Mouse (Mus musculus) intestine, embryonic 14.5 days (tissue): Measurements from ENCODE around the gene Cdh23. TPM values are rescaled to one million over a fixed set of nuclear protein-coding genes. Genes with fewer than 3 reads are reported as not detected.

Source experiments
- ATAC-seq: fragments of 200-750 bp; cut with Nextera tagmentation; replicated peaks from 2 replicates; pipeline ENCODE4 v1.8.0; 2017; ENCODE audit warnings: low read depth, moderate number of reproducible peaks, moderate TSS enrichment, moderate library complexity; ENCODE audit not compliant: low FRiP score, low TSS enrichment
- DNase-seq: peaks from one replicate; pipeline ENCODE4 v3.0.0-alpha.2; 2018; ENCODE audit warnings: low spot score
- H3K27ac ChIP-seq: fragments of 300-500 bp; sonication (generic); 2 replicates; pipeline ENCODE4 v1.5.1; 2014; ENCODE audit warnings: low read depth, mild to moderate bottlenecking, control low read depth
- H3K27me3 ChIP-seq: fragments of 300-500 bp; sonication (generic); replicated peaks from 2 replicates; pipeline ENCODE4 v1.6.1; 2014; ENCODE audit warnings: low read length, control low read depth; ENCODE audit not compliant: control insufficient read depth, insufficient read depth
- H3K36me3 ChIP-seq: fragments of 300-500 bp; sonication (generic); 2 replicates; pipeline ENCODE4 v1.6.1; 2014; ENCODE audit warnings: low read length, control low read depth; ENCODE audit not compliant: control insufficient read depth, insufficient read depth
- H3K4me1 ChIP-seq: fragments of 300-500 bp; sonication (generic); replicated peaks from 2 replicates; pipeline ENCODE4 v1.6.1; 2014; ENCODE audit warnings: low read length, control low read depth, mixed read lengths; ENCODE audit not compliant: control insufficient read depth, insufficient read depth
- H3K4me2 ChIP-seq: fragments of 300-500 bp; sonication (generic); 2 replicates; pipeline ENCODE4 v1.6.1; 2014; ENCODE audit warnings: low read length
- H3K4me3 ChIP-seq: fragments of 300-500 bp; sonication (generic); 2 replicates; pipeline ENCODE4 v1.5.1; 2014; ENCODE audit warnings: low read depth, low read length, control low read depth, mixed read lengths
- H3K9ac ChIP-seq: fragments of 300-500 bp; sonication (generic); 2 replicates; pipeline ENCODE4 v1.6.1; 2014; ENCODE audit warnings: mild to moderate bottlenecking, low read length
- H3K9me3 ChIP-seq: fragments of 300-500 bp; sonication (generic); 2 replicates; pipeline ENCODE4 v1.6.1; 2016; ENCODE audit warnings: low read length, control low read depth; ENCODE audit not compliant: control insufficient read depth
- WGBS: fragments of 180-500 bp; shearing (Covaris S2); extraction: QIAGEN DNeasy Blood & Tissue Kit; methylation state at CpG from one replicate; pipeline ENCODE4 v1.1.7; 2014; 5-methylcytosine and 5-hydroxymethylcytosine counted together
- polyA plus RNA-seq: library from polyadenylated mRNA; unstranded; fragments of >200 nt; fragmentation: Nextera tagmentation; extraction: Ambion mirVana; gene quantifications from 2 replicates; pipeline ENCODE4 v1.2.1, GENCODE M21; 2014

Gene Cdh23
- polyA plus RNA-seq, 1 experiment from 2014 or later = 1.0 TPM

DNA sequence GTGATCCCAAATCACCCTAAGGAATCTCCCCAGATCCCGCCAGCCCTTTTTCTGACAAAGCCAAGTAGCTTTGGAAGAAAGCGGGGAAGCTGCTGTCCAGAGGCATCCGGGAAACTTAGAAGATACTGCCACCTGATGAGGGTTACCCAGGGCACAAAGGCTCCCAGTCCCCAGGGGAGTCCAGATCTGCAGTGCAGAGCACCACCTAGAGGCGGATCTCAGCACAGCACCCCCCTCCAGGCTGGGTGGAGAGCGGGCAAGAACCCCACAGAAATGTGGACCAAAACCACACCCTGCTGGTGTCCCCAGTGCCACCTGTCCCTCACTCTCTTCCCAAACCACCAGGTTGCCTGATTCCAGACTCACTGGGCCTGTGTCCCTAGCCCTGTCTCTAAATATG, 685 bp upstream of the Cdh23 start:
- 0 out of 2 replicates have a peak, but pooled peaks cover 5% of the 10 kb centered on the region for H3K4me1 ChIP-seq
- DNase-seq (peak; percentile 91), ATAC-seq (0 out of 2 replicates have a peak, but pooled peaks have one; percentile 53)
- no peaks in the 10 kb centered on the region for H3K27me3 ChIP-seq
- no peaks in the 10 kb centered on the region for H3K36me3 ChIP-seq
- no peaks in the 10 kb centered on the region for H3K9me3 ChIP-seq
- no peak overlapping the region for H3K4me3 ChIP-seq
- H3K9ac ChIP-seq = no peak overlapping the region
- 14% methylated on average over 5 of the region's 5 CpGs for WGBS
- no peak overlapping the region for H3K27ac ChIP-seq
- H3K4me2 ChIP-seq = no peak overlapping the region

DNA sequence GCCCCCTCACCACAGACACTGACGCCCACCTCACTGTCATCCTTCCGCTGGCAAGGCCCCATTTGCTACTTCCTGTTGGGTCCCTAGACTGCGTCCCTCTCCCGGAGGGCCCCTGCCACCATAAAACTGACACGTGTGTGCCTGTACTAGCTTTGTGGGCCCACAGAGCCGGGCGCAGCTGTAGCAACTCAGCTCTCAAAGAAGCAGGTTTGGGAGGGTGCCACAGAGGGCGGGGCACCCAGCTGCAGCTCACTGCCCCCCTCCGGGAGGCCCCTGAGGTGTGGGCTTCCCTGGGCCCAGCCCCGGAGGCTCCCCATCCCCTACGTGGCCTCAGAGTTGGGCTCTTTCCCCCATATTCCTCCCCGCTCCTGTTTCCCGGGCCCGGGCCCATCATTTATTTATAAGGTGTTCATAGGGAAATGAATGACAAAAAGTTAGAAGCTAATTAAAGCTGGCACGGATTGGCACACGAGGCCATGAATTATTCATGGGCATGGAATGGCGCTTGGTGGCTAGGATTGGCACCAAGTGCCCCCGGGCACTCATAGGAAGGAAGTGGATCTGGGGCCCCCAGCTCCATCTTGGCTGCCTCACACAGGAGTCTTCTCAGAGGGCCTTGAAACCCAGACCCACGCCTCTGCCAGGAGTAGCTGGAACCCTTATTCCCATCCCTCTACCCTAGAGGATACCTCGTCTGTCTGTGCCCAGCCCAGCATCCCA, 4.5 kb downstream of the Cdh23 start:
- DNase-seq = no peak
- Histone ChIP-seq H3K27me3 (peaks cover 24% of the 10 kb centered on the region), H3K9me3 (no peaks in the 10 kb centered on the region), H3K9ac (no peak overlapping the region), H3K27ac (no peak overlapping the region), H3K4me2 (no peak overlapping the region), H3K36me3 (no peaks in the 10 kb centered on the region), H3K4me3 (no peak overlapping the region), H3K4me1 (peaks cover 5% of the 10 kb centered on the region; the same call in 1 of the 2 replicates)
- ATAC-seq = no peak
- WGBS = 70% methylated on average over 20 of the region's 20 CpGs

DNA sequence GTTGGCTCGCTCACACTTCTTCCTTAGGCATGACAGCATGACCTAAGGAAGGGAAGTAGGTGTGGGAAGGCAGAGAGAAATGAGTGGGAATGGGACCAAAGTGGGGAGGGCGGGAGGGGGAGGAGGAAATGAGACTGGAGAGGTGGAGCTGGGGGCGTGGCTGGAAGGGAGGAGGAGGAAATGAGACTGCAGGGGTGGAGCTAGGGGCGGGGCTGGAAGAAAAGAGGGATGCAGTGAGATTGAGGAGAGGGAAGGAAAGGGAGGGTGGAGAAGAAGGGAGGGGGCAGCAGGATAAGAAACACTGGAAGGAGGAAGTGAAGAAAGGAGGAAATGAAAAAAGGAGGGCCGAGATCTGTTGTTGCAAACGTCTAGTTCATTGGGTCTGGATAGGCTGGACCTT, 5.3 kb downstream of the Cdh23 start:
- Histone ChIP-seq H3K4me1 (peaks cover 9% of the 10 kb centered on the region), H3K9me3 (no peaks in the 10 kb centered on the region), H3K36me3 (no peaks in the 10 kb centered on the region), H3K9ac (no peak overlapping the region), H3K27ac (no peak overlapping the region), H3K27me3 (peaks cover 33% of the 10 kb centered on the region), H3K4me3 (no peak overlapping the region), H3K4me2 (no peak overlapping the region)
- ATAC-seq (no peak), DNase-seq (no peak)
- 44% methylated on average over 6 of the region's 6 CpGs for WGBS

DNA sequence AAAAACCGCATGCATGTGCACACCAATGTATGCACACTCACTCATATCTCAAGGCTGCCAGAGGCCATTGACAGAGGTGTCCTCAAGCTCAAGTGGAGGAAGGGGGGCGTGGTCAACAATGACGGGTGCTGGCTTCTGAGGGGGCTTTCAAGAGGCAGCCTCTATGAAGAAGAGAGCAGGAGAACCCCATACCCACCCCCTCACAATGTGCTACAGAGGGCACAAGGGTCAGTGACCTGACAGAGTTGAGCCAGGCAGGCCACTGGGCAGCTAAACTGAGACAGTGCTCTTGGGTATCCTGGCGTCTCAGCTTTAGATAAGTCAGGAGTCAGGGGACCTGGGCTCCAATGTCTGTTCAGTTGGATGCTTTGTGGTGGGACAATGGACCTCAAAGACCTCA, 6.9 kb downstream of the Cdh23 start:
- H3K9ac ChIP-seq = no peak overlapping the region
- no peak overlapping the region for H3K4me2 ChIP-seq
- ATAC-seq (no peak), DNase-seq (no peak)
- peaks cover 49% of the 10 kb centered on the region for H3K27me3 ChIP-seq
- no peaks in the 10 kb centered on the region for H3K9me3 ChIP-seq
- H3K27ac ChIP-seq = no peak overlapping the region
- WGBS = 73% methylated on average over 4 of the region's 4 CpGs
- H3K36me3 ChIP-seq = no peaks in the 10 kb centered on the region
- no peak overlapping the region for H3K4me3 ChIP-seq
- peaks cover 13% of the 10 kb centered on the region for H3K4me1 ChIP-seq

DNA sequence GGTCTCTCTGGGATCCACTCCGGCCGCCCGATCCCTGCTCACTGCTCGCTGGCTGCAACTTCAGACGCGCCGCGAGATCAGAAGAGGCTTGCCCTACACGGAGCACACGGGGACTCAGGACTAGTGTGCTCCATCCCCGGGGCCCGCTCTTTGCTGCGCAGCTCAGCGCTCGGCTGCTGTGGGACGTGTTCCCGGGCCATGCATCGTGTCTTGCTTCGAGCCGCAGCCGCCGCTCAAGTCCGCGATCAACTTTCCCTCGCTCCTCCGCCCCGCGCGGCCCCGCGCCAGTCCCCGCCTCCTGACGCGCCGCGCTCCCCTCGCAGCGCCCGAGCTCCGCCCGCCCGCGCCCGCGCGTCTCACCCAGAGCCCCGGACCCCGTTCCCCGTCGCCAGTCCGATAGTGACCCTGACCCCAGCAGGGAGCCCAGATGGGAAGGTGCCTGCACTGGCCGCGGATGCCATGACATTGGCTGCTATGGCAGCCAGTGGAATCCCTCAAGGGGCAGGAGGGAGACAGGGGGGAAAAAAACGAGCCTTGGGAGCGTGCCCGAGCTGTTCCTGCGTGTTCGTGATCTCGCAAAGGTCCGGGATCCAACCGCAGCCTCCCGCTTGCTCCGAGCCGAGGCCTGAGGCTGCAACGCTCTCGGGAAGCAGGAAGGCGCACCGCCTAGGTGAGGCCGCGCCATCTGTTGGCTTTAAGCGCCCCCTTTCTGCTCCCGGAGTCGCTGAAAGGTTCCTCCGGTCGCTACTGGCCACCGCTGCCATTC, 9.1 kb downstream of the Cdh23 start:
- H3K27me3 ChIP-seq = peaks cover 59% of the 10 kb centered on the region
- ATAC-seq (peak; percentile 71), DNase-seq (peak; percentile 82)
- under 1% methylated on average over 76 of the region's 76 CpGs for WGBS
- peaks cover 8% of the 10 kb centered on the region for H3K4me1 ChIP-seq
- peak overlapping the region; percentile 29 for H3K9ac ChIP-seq
- H3K4me2 ChIP-seq = peak overlapping the region; percentile 82
- no peak overlapping the region for H3K27ac ChIP-seq
- no peaks in the 10 kb centered on the region for H3K9me3 ChIP-seq
- peak overlapping the region; percentile 55 for H3K4me3 ChIP-seq
- H3K36me3 ChIP-seq = no peaks in the 10 kb centered on the region

DNA sequence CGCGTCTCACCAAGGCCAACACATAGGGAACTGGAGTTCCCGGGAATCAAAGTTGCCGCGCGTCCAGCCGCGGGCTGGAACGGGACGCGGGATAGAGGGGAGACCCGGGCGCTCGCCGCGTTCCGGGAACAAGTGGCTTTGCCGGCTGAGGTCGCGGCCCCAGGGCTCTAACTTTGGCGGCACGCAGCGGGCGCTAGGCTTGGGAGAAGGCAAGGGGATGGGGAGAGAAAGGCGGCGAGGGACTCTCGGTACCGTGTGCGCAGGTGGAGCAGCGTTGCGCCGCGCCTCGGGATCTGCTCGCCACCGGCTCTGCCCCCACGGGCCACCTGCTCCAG, 9.7 kb downstream of the Cdh23 start:
- H3K9ac ChIP-seq = no peak overlapping the region
- ATAC-seq (no peak; the same call in 1 of the 2 replicates), DNase-seq (peak; percentile 72)
- H3K4me3 ChIP-seq = peak overlapping the region; percentile 55
- peaks cover 59% of the 10 kb centered on the region for H3K27me3 ChIP-seq
- H3K4me2 ChIP-seq = peak overlapping the region; percentile 82
- WGBS = under 1% methylated on average over 32 of the region's 37 CpGs
- H3K36me3 ChIP-seq = no peaks in the 10 kb centered on the region
- H3K4me1 ChIP-seq = peaks cover 8% of the 10 kb centered on the region
- H3K27ac ChIP-seq = no peak overlapping the region
- no peaks in the 10 kb centered on the region for H3K9me3 ChIP-seq

DNA sequence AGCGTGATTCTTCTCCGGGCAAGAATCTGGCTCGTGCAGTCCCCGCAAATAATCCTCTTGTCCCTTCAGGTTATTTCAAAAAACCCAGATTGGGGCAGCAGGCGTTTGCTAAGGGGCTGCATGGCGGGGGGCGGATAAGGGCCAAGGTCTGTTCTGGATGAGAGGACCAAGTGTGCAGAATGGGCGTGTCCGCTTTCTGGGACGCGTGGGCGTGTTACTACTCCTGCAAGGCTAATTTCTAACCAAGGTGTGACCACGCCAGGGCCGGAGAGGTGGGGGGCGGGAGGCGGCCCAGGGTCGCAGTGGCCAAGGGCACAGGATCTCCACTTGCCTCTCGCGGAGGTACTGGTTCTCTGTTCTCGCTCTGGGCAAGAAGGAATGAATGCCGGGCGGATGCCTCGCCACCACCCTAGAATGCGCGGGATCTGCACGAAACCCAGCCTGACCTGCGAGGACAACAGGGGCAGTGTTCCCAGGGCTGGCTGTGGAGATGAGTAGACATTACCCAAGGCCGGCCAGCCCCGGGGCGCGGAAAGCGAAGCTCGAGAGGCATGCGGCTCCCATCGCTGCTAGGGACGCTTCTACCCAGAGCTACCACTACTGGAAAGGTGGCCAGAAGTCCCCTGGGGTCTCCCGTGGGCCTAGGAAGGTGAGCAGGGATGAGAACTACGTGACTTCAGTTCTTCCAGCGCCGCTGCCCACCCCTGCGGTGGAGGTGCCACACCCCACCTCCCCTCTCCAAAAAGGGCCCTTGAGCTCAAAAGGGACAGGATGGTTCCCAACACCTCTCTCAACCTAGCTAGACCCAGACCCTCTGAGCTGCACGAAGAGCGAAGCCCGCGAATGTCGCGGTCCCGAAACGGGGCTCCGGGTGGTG, 10.3 kb downstream of the Cdh23 start:
- H3K27ac ChIP-seq = no peak overlapping the region
- DNase-seq (peak; percentile 59), ATAC-seq (no peak)
- peak overlapping the region; percentile 55 for H3K4me3 ChIP-seq
- no peak overlapping the region for H3K9ac ChIP-seq
- H3K27me3 ChIP-seq = peaks cover 59% of the 10 kb centered on the region
- H3K9me3 ChIP-seq = no peaks in the 10 kb centered on the region
- peak overlapping the region; percentile 82 for H3K4me2 ChIP-seq
- WGBS = 7% methylated on average over 50 of the region's 50 CpGs
- H3K36me3 ChIP-seq = no peaks in the 10 kb centered on the region
- H3K4me1 ChIP-seq = peaks cover 8% of the 10 kb centered on the region

DNA sequence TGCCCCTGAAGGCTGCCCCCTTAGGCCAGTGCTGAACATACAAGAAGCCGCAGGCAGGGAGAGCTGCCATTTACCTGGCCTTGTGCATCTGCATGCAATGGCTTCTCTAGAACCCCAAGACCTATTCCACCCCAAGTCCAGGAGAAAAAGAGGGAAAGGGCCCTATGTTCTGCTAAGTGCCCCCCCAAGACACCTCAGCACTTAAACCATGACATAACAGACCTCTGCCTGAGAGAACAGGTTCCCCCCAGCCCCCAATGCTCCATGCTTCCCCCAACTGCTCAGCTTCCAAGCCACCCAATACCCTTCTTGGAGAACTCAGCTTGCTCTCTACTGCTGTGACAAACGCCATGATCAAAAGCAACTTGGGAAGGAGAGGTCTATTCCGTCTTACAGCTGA, 17.4 kb downstream of the Cdh23 start:
- no peak overlapping the region for H3K27ac ChIP-seq
- no peaks in the 10 kb centered on the region for H3K9me3 ChIP-seq
- H3K9ac ChIP-seq = no peak overlapping the region
- H3K4me3 ChIP-seq = no peak overlapping the region
- H3K4me1 ChIP-seq = no peaks in the 10 kb centered on the region
- ATAC-seq (no peak), DNase-seq (no peak)
- H3K4me2 ChIP-seq = no peak overlapping the region
- WGBS = 83% methylated on average over 3 of the region's 3 CpGs
- 0 out of 2 replicates have a peak, but pooled peaks cover 6% of the 10 kb centered on the region for H3K27me3 ChIP-seq
- H3K36me3 ChIP-seq = no peaks in the 10 kb centered on the region
